Mouse (Mus musculus): ENCODE results near the gene Adcyap1r1. TPM values are rescaled to one million over a fixed set of nuclear protein-coding genes. Genes with fewer than 3 reads are reported as not detected.

Adcyap1r1 gene
- total and polyA plus RNA-seq, 3 experiments, result not detected

DNA sequence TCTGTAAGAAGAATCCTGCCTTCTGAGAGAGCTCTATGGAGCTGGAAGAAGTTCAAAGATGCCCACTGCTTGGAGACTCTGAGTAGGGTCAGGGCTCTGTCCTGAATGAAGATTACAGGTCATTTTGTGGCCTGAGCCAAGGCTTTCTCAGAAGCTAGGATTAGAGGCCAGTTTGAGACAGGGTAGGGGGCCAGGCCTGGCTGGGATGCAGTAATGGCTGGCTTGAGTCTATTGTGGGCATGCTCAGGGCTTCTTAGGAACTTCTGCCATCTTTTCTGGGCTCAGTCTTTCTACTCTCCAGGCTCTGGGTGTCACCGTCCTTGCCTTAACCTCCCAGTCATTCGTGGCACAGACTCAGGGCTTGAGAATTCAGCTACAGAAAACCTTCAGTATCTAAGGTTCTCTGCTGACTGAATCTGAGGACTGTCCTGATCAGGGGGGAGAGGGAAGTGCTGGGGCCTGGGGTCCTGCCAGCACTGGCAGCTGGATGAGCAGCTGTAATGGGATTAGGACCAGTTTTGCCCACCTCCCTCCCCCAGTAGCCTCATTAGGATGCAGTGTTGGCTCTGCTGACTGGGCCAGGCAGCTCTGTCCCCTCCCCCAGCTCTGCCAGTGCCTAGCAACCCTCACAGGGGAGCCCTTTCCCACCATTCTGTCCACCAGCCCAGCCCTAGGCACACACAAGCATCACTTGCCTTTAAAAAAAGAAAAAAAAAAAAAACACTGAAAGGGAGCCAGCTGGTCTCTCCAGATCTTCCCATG, 7.7 kb upstream of the Adcyap1r1 start:
- H3K36me3 ChIP-seq (ENCODE audit: control insufficient read depth in 1 of 2, insufficient read depth in 2 of 2, low read length in 2 of 2), result no peaks in the 10 kb centered on the region
- no peaks in the 10 kb centered on the region for H3K79me2 ChIP-seq (ENCODE audit: control insufficient read depth, insufficient read depth, low read length, poor library complexity)
- H3K9me3 ChIP-seq (replicated peaks; ENCODE audit: insufficient read depth, low read length), result no peaks in the 10 kb centered on the region
- no peaks in the 10 kb centered on the region for H3K27me3 ChIP-seq (ENCODE audit: control insufficient read depth in 1 of 2, insufficient read depth in 2 of 2, low read length in 2 of 2)
- TF ChIP-seq MAX (IDR thresholded peaks at IDR 0.05; ENCODE audit: low read length) (no peak), TAL1 (IDR thresholded peaks at IDR 0.05; ENCODE audit: low read length) (no peak), MAZ (IDR thresholded peaks at IDR 0.05; ENCODE audit: low read depth, low read length) (no peak), USF2 (IDR thresholded peaks at IDR 0.05; ENCODE audit: borderline replicate concordance in 1 of 2, insufficient read depth in 1 of 2, low read depth in 1 of 2, low read length in 2 of 2) (no peak), NRF1 (IDR thresholded peaks at IDR 0.05; ENCODE audit: insufficient read depth, low read depth, low read length, poor library complexity, severe bottlenecking) (no peak), HCFC1 (IDR thresholded peaks at IDR 0.05; ENCODE audit: low read depth, low read length) (no peak)
- DNase-seq (ENCODE audit: low read depth, low spot score), result no peak
- no peak overlapping the region for H3K9ac ChIP-seq (ENCODE audit: control insufficient read depth, low read depth, low read length, poor library complexity, severe bottlenecking)
- H3K4me3 ChIP-seq (ENCODE audit: control insufficient read depth in 1 of 2, insufficient read depth in 1 of 2, low read depth in 2 of 2, low read length in 2 of 2), result no peak overlapping the region
- no peak overlapping the region for H3K27ac ChIP-seq (ENCODE audit: control insufficient read depth, low read depth, low read length)
- H3K4me1 ChIP-seq (ENCODE audit: control insufficient read depth in 1 of 2, insufficient read depth in 2 of 2, low read length in 2 of 2), result no peaks in the 10 kb centered on the region

DNA sequence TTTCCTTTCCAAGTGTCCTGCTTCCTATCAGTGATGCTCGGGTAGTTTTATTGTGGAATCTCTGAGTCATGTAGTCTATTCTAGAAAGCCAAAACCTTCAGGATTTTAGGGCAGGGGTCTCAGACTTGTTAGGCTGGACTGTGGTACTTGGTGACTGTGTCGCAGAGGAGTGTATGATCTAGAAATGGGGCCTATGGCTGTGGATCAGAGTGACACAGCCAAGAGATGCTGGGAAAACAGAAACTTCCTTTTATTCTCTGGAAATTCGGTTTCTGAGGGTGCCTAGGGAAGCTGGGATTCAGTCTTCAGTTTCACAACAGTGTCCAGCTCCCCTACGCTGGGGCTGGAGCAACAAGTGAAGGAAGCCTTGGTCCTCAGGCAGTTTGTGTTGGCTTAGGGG, 7.1 kb upstream of the Adcyap1r1 start:
- no peaks in the 10 kb centered on the region for H3K27me3 ChIP-seq (ENCODE audit: control insufficient read depth in 1 of 2, insufficient read depth in 2 of 2, low read length in 2 of 2)
- no peak for DNase-seq (ENCODE audit: low read depth, low spot score)
- H3K27ac ChIP-seq (ENCODE audit: control insufficient read depth, low read depth, low read length), result no peak overlapping the region
- H3K36me3 ChIP-seq (ENCODE audit: control insufficient read depth in 1 of 2, insufficient read depth in 2 of 2, low read length in 2 of 2), result no peaks in the 10 kb centered on the region
- no peaks in the 10 kb centered on the region for H3K4me1 ChIP-seq (ENCODE audit: control insufficient read depth in 1 of 2, insufficient read depth in 2 of 2, low read length in 2 of 2)
- TF ChIP-seq USF1 (IDR thresholded peaks at IDR 0.05; ENCODE audit: low read depth, low read length) (no peak), ELF1 (IDR thresholded peaks at IDR 0.05; ENCODE audit: low read depth, low read length) (no peak), GABPA (IDR thresholded peaks at IDR 0.05; ENCODE audit: low read depth, low read length) (no peak), MAFK (IDR thresholded peaks at IDR 0.05; ENCODE audit: borderline replicate concordance, low read depth, low read length) (no peak), GATA1 (IDR thresholded peaks at IDR 0.05; ENCODE audit: low read depth, low read length) (no peak), E2F4 (IDR thresholded peaks at IDR 0.05; ENCODE audit: borderline replicate concordance, low read depth, low read length) (no peak), POLR2AphosphoS2 (IDR thresholded peaks at IDR 0.05; ENCODE audit: low read length) (no peak), MYB (IDR thresholded peaks at IDR 0.05; ENCODE audit: low read depth, low read length) (no peak), NELFE (IDR thresholded peaks at IDR 0.05; ENCODE audit: low read depth, low read length) (no peak), CHD2 (IDR thresholded peaks at IDR 0.05; ENCODE audit: low read length) (no peak), CTCF (IDR thresholded peaks at IDR 0.05 in 2 of 3, conservative IDR thresholded peaks at IDR 0.05 in 1 of 3; ENCODE audit: control insufficient read depth in 1 of 3, insufficient read depth in 1 of 3, low read depth in 2 of 3, low read length in 3 of 3, poor library complexity in 1 of 3, severe bottlenecking in 1 of 3) (no peak), RAD21 (IDR thresholded peaks at IDR 0.05; ENCODE audit: low read depth, low read length) (no peak), SMC3 (IDR thresholded peaks at IDR 0.05; ENCODE audit: low read depth, low read length) (no peak), ETS1 (IDR thresholded peaks at IDR 0.05; ENCODE audit: low read depth, low read length) (no peak), JUND (IDR thresholded peaks at IDR 0.05; ENCODE audit: low read depth, low read length) (no peak), HCFC1 (IDR thresholded peaks at IDR 0.05; ENCODE audit: low read depth, low read length) (no peak), MEF2A (IDR thresholded peaks at IDR 0.05; ENCODE audit: extremely low read depth, insufficient replicate concordance, low read depth, low read length, poor library complexity, severe bottlenecking) (no peak), KAT2A (conservative IDR thresholded peaks at IDR 0.05; ENCODE audit: low read depth, low read length) (no peak)
- H3K79me2 ChIP-seq (ENCODE audit: control insufficient read depth, insufficient read depth, low read length, poor library complexity), result no peaks in the 10 kb centered on the region
- H3K9ac ChIP-seq (ENCODE audit: control insufficient read depth, low read depth, low read length, poor library complexity, severe bottlenecking), result no peak overlapping the region
- no peak overlapping the region for H3K4me3 ChIP-seq (ENCODE audit: control insufficient read depth in 1 of 2, insufficient read depth in 1 of 2, low read depth in 2 of 2, low read length in 2 of 2)
- no peaks in the 10 kb centered on the region for H3K9me3 ChIP-seq (replicated peaks; ENCODE audit: insufficient read depth, low read length)
